Comparison of ENCODE assay signal across 13 mouse cellular contexts in genomic region chr10:124090547-124090946, GRCm38 (mm10).
"Had no signal": no experiment of that assay in that cellular context is flagged by ENCODE, and none has a peak within 500 bp of the region (broad histone marks: within the 10 kb centered on the region; RNA-seq: fewer than 3 reads in every experiment).

No protein-coding gene starts in this region.

- H3K9me3 ChIP-seq: limb, embryonic 15.5 days; neural tube, embryonic 13.5 days had no signal

- H3K4me2 ChIP-seq: limb, embryonic 15.5 days; liver, embryonic 12.5 days; lung, embryonic 14.5 days; midbrain, embryonic 11.5 days; neural tube, embryonic 13.5 days had no signal

- DNase-seq: kidney, postnatal 25 days; lung, embryonic 14.5 days; lung, postnatal 10 days; lung, postnatal 4 days; right cerebral cortex, adult 18-20 months; right cerebral cortex, postnatal 25 days; thymus, postnatal 36 days had no signal

- H3K27ac ChIP-seq: left cerebral cortex, adult 2 months; limb, embryonic 15.5 days; liver, embryonic 12.5 days; neural tube, embryonic 13.5 days had no signal

- H3K9ac ChIP-seq: limb, embryonic 15.5 days; liver, embryonic 12.5 days; lung, embryonic 14.5 days; neural tube, embryonic 13.5 days had no signal

- H3K4me1 ChIP-seq: limb, embryonic 15.5 days; liver, embryonic 12.5 days; neural tube, embryonic 13.5 days had no signal

- H3K36me3 ChIP-seq: limb, embryonic 15.5 days; liver, embryonic 12.5 days; neural tube, embryonic 13.5 days had no signal

- H3K27me3 ChIP-seq: limb, embryonic 15.5 days; liver, embryonic 12.5 days; neural tube, embryonic 13.5 days had no signal

- H3K4me3 ChIP-seq: left cerebral cortex, adult 2 months; limb, embryonic 15.5 days; liver, embryonic 12.5 days; neural tube, embryonic 13.5 days had no signal

- ATAC-seq: liver, embryonic 12.5 days; midbrain, embryonic 16.5 days had no signal
